Mouse (Mus musculus) neural tube, embryonic 11.5 days (tissue): ENCODE measurements at regions not wholly inside any gene's neighbourhood (a gene's known extent, or its start where the extent isn't known, plus 50 kb on each side); places are given as distances from the start of the nearest gene placed in this dataset.

Experiments used
- ATAC-seq: fragments of 200-750 bp; cut with Nextera tagmentation; 2 replicates; pipeline ENCODE4 v1.8.0; 2017; ENCODE audit warnings: moderate number of reproducible peaks, mild to moderate bottlenecking, moderate TSS enrichment, moderate library complexity; ENCODE audit not compliant: insufficient read depth, low FRiP score, low TSS enrichment
- DNase-seq: peaks from one replicate; pipeline ENCODE4 v3.0.0-alpha.2; 2015; ENCODE audit warnings: low spot score
- H3K27ac ChIP-seq: fragments of 300-500 bp; sonication (generic); 2 replicates; pipeline ENCODE4 v1.5.1; 2014; ENCODE audit warnings: low read depth, mild to moderate bottlenecking, low read length
- H3K27me3 ChIP-seq: fragments of 300-500 bp; sonication (generic); 2 replicates; pipeline ENCODE4 v1.6.1; 2014; ENCODE audit warnings: mild to moderate bottlenecking, low read length, mixed read lengths; ENCODE audit not compliant: control insufficient read depth, insufficient read depth
- H3K36me3 ChIP-seq: fragments of 300-500 bp; sonication (generic); 2 replicates; pipeline ENCODE4 v1.6.1; 2014; ENCODE audit warnings: mild to moderate bottlenecking, low read length, moderate library complexity, mixed read lengths; ENCODE audit not compliant: control insufficient read depth, insufficient read depth
- H3K4me1 ChIP-seq: fragments of 300-500 bp; sonication (generic); 2 replicates; pipeline ENCODE4 v1.6.1; 2014; ENCODE audit warnings: low read length, mixed read lengths; ENCODE audit not compliant: control insufficient read depth, insufficient read depth
- H3K4me2 ChIP-seq: fragments of 300-500 bp; sonication (generic); 2 replicates; pipeline ENCODE4 v1.6.1; 2014; ENCODE audit warnings: low read depth, mild to moderate bottlenecking, moderate library complexity
- H3K4me3 ChIP-seq: fragments of 300-500 bp; sonication (generic); 2 replicates; pipeline ENCODE4 v1.5.1; 2014; ENCODE audit warnings: low read depth, low read length
- H3K9ac ChIP-seq: fragments of 300-500 bp; sonication (generic); 2 replicates; pipeline ENCODE4 v1.6.1; 2014; ENCODE audit warnings: mild to moderate bottlenecking, low read length
- H3K9me3 ChIP-seq: fragments of 300-500 bp; sonication (generic); 2 replicates; pipeline ENCODE4 v1.6.1; 2016; ENCODE audit warnings: low read length; ENCODE audit not compliant: control insufficient read depth
- WGBS: fragments of 180-500 bp; shearing (Covaris S2); extraction: QIAGEN DNeasy Blood & Tissue Kit; methylation state at CpG from one replicate; pipeline ENCODE4 v1.1.7; 2014; 5-methylcytosine and 5-hydroxymethylcytosine counted together

GRCm38 (mm10) chrX:142490093-142490717 lies 99.9 kb upstream of the Acsl4 start:
- Histone ChIP-seq H3K9ac (no peak overlapping the region), H3K27me3 (no peaks in the 10 kb centered on the region), H3K36me3 (no peaks in the 10 kb centered on the region), H3K4me2 (no peak overlapping the region), H3K4me1 (no peaks in the 10 kb centered on the region), H3K27ac (no peak overlapping the region), H3K9me3 (no peaks in the 10 kb centered on the region), H3K4me3 (no peak overlapping the region)
- 67% methylated on average over 8 of the region's 8 CpGs for WGBS
- DNase-seq (no peak), ATAC-seq (no peak)

DNA sequence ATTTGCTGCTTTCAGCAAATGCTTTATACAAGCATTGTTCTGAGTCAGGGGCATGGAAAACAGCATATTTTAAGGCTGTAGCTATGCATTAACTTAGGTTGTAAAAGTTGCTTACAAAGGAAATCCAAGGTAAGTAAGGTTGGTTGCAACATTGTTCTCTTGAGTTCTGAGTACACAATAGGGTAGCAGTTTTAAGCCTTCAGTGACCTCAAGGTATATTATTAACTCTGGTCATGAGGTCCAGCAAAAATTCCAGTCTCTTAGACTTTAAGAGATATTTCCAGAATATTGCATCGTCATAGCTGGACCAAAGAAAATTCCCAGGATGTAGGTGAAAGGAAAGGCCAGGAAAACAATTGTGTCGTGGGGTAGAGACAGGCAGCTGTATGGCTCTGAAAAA lies 110.8 kb upstream of the Acsl4 start:
- H3K27me3 ChIP-seq: no peaks in the 10 kb centered on the region
- DNase-seq: no peak
- H3K4me1 ChIP-seq: no peaks in the 10 kb centered on the region
- 87% methylated on average over 2 of the region's 2 CpGs for WGBS
- H3K9me3 ChIP-seq: no peaks in the 10 kb centered on the region
- ATAC-seq: no peak
- H3K4me2 ChIP-seq: no peak overlapping the region
- no peaks in the 10 kb centered on the region for H3K36me3 ChIP-seq
- H3K9ac ChIP-seq: no peak overlapping the region
- H3K27ac ChIP-seq: no peak overlapping the region
- H3K4me3 ChIP-seq: no peak overlapping the region

DNA sequence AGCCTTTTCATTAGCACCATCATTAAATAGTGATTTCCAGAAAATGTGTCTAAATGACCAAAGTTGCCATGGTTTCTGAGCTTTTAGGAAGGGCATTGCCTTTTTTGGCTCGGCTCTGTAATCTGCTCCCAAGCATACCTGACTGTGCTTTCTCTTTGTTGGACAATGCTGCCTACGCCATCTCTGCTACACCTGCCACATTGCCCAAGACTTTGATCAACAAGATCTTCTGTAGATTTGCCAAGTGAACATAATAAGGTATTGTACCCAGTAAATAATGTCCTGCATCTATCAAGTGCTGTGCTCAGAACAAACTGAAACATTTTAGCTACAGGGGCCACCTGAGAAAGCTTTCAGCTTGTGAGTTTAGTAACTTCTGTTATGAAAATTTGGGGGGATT lies 114.6 kb upstream of the Acsl4 start:
- Histone ChIP-seq H3K4me1 (no peaks in the 10 kb centered on the region), H3K27ac (no peak overlapping the region), H3K36me3 (no peaks in the 10 kb centered on the region), H3K9me3 (no peaks in the 10 kb centered on the region), H3K4me3 (no peak overlapping the region), H3K9ac (no peak overlapping the region), H3K4me2 (no peak overlapping the region), H3K27me3 (no peaks in the 10 kb centered on the region)
- ATAC-seq (no peak), DNase-seq (no peak)
- WGBS: 86% methylated on average over 2 of the region's 2 CpGs

DNA sequence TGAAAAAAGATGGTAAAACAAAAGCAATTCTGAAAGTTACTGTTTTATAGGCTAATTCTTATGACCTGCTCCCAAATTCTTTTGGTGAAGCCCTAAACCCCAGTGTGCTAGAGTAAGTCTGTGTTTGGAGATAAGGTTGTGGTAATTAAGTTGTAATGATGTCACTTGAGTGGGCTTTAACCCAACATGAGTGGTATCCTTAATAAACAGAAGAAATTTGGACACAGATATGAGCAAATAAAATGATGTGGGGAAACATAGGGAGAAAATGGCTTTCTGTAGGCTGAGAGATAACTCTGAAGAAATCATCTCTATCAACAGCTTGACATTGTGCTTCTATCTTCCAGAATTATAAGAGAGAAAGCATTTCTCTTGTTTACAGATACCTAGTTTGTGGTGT lies 117.1 kb upstream of the Acsl4 start:
- DNase-seq (no peak), ATAC-seq (no peak)
- Histone ChIP-seq H3K4me3 (no peak overlapping the region), H3K4me1 (no peaks in the 10 kb centered on the region), H3K27me3 (no peaks in the 10 kb centered on the region), H3K27ac (no peak overlapping the region), H3K36me3 (no peaks in the 10 kb centered on the region), H3K4me2 (no peak overlapping the region), H3K9me3 (no peaks in the 10 kb centered on the region), H3K9ac (no peak overlapping the region)

DNA sequence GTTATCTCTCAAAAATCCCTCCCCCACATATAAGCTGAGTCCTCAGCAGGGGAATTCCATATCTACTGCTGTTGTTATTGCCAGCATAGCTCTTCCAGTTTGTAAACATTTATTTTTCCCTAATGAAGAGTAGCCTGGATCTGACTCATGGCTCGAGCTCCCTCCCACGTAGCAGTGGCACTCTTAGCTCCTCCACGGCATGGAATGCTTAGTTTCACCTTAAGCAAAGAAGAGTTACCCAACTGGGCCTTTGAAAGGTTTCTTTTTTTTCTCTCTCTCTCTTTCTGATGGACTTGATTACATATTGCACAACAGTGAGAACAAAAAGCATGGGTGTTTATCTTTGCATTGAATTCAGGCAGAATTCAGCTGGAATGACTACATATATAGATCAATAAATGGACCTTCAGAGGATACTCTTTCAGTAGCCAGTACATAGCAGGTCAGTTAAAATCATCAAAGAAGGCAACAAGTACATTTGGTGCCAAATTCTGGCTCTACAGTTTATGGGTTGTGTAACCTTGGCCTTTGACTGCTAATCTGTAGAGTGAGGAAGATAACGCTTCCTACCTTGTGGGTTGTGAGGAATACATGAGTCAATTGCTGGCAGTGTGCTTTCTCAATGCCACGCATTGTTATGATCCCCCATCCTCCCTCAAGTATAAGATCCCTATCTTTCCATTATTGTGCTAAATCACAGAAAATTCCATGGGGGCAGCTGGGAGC lies 126.2 kb upstream of the Acsl4 start:
- DNase-seq: no peak
- H3K27me3 ChIP-seq: 0 out of 2 replicates have a peak, but pooled peaks cover 2% of the 10 kb centered on the region
- WGBS: 88% methylated on average over 5 of the region's 5 CpGs

GRCm38 (mm10) chrX:142517205-142517604 lies 126.9 kb upstream of the Acsl4 start:
- Histone ChIP-seq H3K27me3 (0 out of 2 replicates have a peak, but pooled peaks cover 2% of the 10 kb centered on the region), H3K4me3 (no peak overlapping the region), H3K9me3 (no peaks in the 10 kb centered on the region), H3K4me2 (no peak overlapping the region), H3K4me1 (no peaks in the 10 kb centered on the region), H3K9ac (no peak overlapping the region), H3K27ac (no peak overlapping the region), H3K36me3 (no peaks in the 10 kb centered on the region)
- DNase-seq (no peak), ATAC-seq (no peak)
- WGBS: 90% methylated on average over 5 of the region's 5 CpGs

More for the DNA sequence above, 126.2 kb upstream of the Acsl4 start:
- Histone ChIP-seq H3K4me2 (no peak overlapping the region), H3K9ac (no peak overlapping the region), H3K9me3 (no peaks in the 10 kb centered on the region), H3K27ac (no peak overlapping the region), H3K4me3 (no peak overlapping the region), H3K4me1 (no peaks in the 10 kb centered on the region), H3K36me3 (no peaks in the 10 kb centered on the region)
- ATAC-seq: no peak

DNA sequence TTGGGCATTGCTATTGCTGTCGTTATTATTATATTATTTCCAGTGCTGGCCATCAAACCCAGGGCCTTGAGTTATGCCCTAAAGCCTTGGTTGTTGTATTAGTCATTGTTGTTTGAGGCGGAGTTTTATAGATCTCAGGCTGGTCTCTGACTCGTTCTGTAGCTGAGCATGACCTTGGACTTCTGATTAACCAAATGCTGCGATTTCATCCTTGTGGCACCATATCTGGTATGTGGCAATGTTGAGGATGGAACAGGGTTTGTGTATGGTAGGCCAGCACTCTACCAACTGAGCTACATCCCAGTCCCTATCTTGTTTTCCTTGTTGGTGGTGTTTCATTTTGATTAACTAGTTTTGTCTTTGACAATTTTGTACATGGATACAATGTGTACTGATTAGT lies 130.7 kb upstream of the Acsl4 start:
- Histone ChIP-seq H3K9me3 (no peaks in the 10 kb centered on the region), H3K27ac (no peak overlapping the region), H3K27me3 (0 out of 2 replicates have a peak, but pooled peaks cover 2% of the 10 kb centered on the region), H3K4me3 (no peak overlapping the region), H3K4me2 (no peak overlapping the region), H3K4me1 (no peaks in the 10 kb centered on the region), H3K36me3 (no peaks in the 10 kb centered on the region), H3K9ac (no peak overlapping the region)
- 83% methylated on average over 4 of the region's 4 CpGs for WGBS
- no peak for DNase-seq
- ATAC-seq: no peak

DNA sequence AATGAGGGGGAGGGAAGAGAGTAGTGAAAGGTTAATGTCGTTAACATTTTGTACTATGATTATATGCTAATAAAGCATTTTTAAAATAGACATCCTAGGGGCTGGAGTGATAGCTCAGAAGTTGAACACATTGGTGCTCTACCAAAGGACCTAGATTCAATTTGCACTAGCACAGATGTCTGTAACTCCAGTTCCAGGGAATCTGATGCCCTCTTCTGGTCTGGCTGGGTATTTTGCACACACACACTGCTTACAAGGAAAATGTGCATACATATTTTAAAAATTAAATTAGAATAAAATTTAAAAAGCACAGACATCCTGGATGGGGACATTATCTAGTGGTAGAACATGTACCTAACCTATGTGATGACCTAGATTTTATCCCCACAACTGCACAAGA lies 136.6 kb upstream of the Acsl4 start:
- H3K4me3 ChIP-seq: no peak overlapping the region
- no peak for DNase-seq

GRCm38 (mm10) chrX:142529892-142530291 lies 139.6 kb upstream of the Acsl4 start:
- no peak for ATAC-seq
- Histone ChIP-seq H3K9me3 (no peaks in the 10 kb centered on the region), H3K36me3 (no peaks in the 10 kb centered on the region), H3K4me3 (no peak overlapping the region), H3K4me2 (no peak overlapping the region), H3K27ac (no peak overlapping the region), H3K4me1 (no peaks in the 10 kb centered on the region), H3K27me3 (no peaks in the 10 kb centered on the region), H3K9ac (no peak overlapping the region)
- DNase-seq: no peak
- WGBS: 57% methylated on average over 7 of the region's 7 CpGs

More for the DNA sequence above, 136.6 kb upstream of the Acsl4 start:
- 22% methylated on average over 1 of the region's 1 CpGs for WGBS
- no peaks in the 10 kb centered on the region for H3K4me1 ChIP-seq
- no peaks in the 10 kb centered on the region for H3K27me3 ChIP-seq
- ATAC-seq: no peak
- no peaks in the 10 kb centered on the region for H3K36me3 ChIP-seq
- H3K9ac ChIP-seq: no peak overlapping the region
- H3K27ac ChIP-seq: no peak overlapping the region
- H3K9me3 ChIP-seq: no peaks in the 10 kb centered on the region
- H3K4me2 ChIP-seq: no peak overlapping the region
